Mouse (Mus musculus) neural tube, embryonic 12.5 days (tissue): Measurements from ENCODE around the gene Prss8. TPM values are rescaled to one million over a fixed set of nuclear protein-coding genes. Genes with fewer than 3 reads are reported as not detected.

Experiments used
- ATAC-seq: fragments of 200-750 bp; cut with Nextera tagmentation; 2 replicates; pipeline ENCODE4 v1.8.0; 2017; ENCODE audit warnings: low read depth, mild to moderate bottlenecking, moderate TSS enrichment, moderate library complexity; ENCODE audit not compliant: low FRiP score
- H3K27ac ChIP-seq: fragments of 300-500 bp; sonication (generic); 2 replicates; pipeline ENCODE4 v1.5.1; 2016
- H3K27me3 ChIP-seq: fragments of 300-500 bp; sonication (generic); replicated peaks from 2 replicates; pipeline ENCODE4 v1.6.1; 2016; ENCODE audit warnings: mild to moderate bottlenecking
- H3K36me3 ChIP-seq: fragments of 300-500 bp; sonication (generic); 2 replicates; pipeline ENCODE4 v1.6.1; 2016; ENCODE audit warnings: mild to moderate bottlenecking
- H3K4me1 ChIP-seq: fragments of 300-500 bp; sonication (generic); 2 replicates; pipeline ENCODE4 v1.6.1; 2016
- H3K4me2 ChIP-seq: fragments of 300-500 bp; sonication (generic); replicated peaks from 2 replicates; pipeline ENCODE4 v1.6.1; 2016; ENCODE audit warnings: mild to moderate bottlenecking
- H3K4me3 ChIP-seq: fragments of 300-500 bp; sonication (generic); 2 replicates; pipeline ENCODE4 v1.5.1; 2016
- H3K9ac ChIP-seq: fragments of 300-500 bp; sonication (generic); 2 replicates; pipeline ENCODE4 v1.6.1; 2016; ENCODE audit warnings: mild to moderate bottlenecking
- H3K9me3 ChIP-seq: fragments of 300-500 bp; sonication (generic); 2 replicates; pipeline ENCODE4 v1.6.1; 2016; ENCODE audit warnings: mild to moderate bottlenecking
- WGBS: fragments of 180-500 bp; shearing (Covaris S2); methylation state at CpG from one replicate; pipeline ENCODE4 v1.1.7; 2016; 5-methylcytosine and 5-hydroxymethylcytosine counted together
- polyA plus RNA-seq: library from polyadenylated mRNA; unstranded; fragments of >200 nt; fragmentation: Nextera tagmentation; extraction: Ambion mirVana; gene quantifications from 2 replicates; pipeline ENCODE4 v1.2.1, GENCODE M21; 2016

Prss8 gene
- polyA plus RNA-seq, 1 experiment from 2014 or later, result 0.58 TPM

DNA sequence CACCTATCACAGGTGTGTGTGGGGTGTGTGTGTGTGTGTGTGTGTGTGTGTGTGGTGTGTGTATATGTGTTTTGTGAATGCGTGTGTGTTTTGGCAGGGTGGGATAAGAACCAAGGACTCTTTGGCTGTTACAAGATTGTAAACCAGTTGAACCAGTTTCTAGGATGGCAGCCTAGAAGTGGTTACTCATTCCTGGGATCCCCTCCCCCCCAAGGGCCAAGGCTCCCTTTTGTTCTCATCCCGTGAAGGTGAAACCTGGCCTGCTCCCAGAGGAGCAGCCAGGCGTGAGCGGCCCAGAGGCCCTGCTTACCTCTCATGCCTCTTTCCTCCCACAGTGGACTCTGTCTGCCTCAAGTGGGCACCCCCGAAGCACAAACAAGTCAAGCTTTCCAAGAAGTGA lies 4.7 kb downstream of the Prss8 start:
- H3K36me3 ChIP-seq, result peaks cover 62% of the 10 kb centered on the region
- WGBS, result 79% methylated on average over 5 of the region's 5 CpGs
- ATAC-seq, result no peak

DNA sequence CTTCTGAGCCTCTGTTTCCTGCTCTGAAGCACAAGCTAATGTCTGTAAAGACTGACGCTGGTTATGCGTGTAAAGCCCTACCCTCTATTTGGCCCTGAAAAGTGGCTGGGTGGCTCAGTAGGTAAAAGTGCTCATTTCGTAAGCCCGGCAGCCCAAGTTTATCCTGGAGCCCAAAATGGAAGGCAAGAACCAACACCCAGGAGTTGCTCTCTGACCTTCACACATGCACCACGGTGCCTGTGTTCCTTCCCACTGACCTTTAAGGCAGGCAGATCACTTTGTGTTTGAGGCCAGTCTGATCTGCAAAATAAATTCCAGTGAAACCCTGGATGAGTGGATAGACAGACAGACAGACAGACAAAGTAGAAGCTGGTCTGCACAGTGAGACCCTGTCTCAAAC lies 6.2 kb downstream of the Prss8 start:
- H3K36me3 ChIP-seq, result peaks cover 69% of the 10 kb centered on the region
- no peak for ATAC-seq
- no peaks in the 10 kb centered on the region for H3K4me1 ChIP-seq
- H3K9me3 ChIP-seq, result no peaks in the 10 kb centered on the region
- H3K4me2 ChIP-seq, result no peak overlapping the region
- no peak overlapping the region for H3K9ac ChIP-seq
- peaks cover 10% of the 10 kb centered on the region for H3K27me3 ChIP-seq
- no peak overlapping the region for H3K4me3 ChIP-seq
- WGBS, result 93% methylated on average over 5 of the region's 5 CpGs
- H3K27ac ChIP-seq, result no peak overlapping the region

More for the DNA sequence above, 4.7 kb downstream of the Prss8 start:
- H3K27me3 ChIP-seq, result peaks cover 26% of the 10 kb centered on the region
- no peak overlapping the region for H3K4me2 ChIP-seq
- H3K27ac ChIP-seq, result no peak overlapping the region
- no peak overlapping the region for H3K4me3 ChIP-seq
- H3K9me3 ChIP-seq, result no peaks in the 10 kb centered on the region
- H3K9ac ChIP-seq, result no peak overlapping the region
- H3K4me1 ChIP-seq, result no peaks in the 10 kb centered on the region

DNA sequence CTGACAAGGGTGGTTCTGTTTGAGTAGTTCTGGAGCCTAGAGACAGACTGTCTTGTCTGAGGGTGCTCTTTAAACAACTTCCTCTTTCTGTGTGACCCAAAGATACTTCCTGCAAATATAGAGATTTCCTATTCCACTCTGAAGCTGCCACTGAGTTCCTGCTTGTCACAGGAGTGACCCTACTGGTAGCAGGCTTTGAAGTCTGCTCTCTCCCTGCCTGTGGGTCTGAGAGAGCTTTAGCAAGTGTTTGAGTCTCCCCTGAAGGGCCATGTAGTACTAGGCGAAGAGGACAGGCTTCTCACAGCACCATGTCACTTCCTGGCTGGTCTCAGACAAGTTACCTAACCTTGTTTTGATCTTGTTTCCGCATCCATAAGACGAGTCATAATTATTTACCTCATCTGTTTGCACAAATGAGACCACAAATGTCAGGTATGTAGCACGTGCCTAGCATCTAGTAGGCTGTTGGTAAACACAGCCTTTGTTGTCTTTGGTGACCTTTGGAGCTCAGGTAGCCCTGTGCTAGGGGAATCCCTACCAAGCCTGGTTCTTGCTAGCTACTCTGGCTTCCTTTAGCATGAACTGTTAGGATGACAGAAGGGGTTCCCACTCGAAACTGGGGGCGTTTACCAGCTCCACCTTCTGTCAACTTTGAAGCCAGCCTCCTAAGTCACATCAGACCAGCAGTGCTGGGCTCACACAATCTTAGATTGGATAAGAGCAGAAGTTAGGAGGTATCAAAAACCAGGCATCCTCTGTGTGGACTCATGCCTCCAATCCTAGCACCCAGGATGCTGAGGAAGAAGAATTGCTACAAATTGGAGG lies 7.2 kb downstream of the Prss8 start:
- no peaks in the 10 kb centered on the region for H3K9me3 ChIP-seq
- no peaks in the 10 kb centered on the region for H3K4me1 ChIP-seq
- 0 out of 2 replicates have a peak, but pooled peaks cover under 1% of the 10 kb centered on the region for H3K27me3 ChIP-seq
- WGBS, result 79% methylated on average over 6 of the region's 6 CpGs
- H3K4me2 ChIP-seq, result no peak overlapping the region
- H3K9ac ChIP-seq, result no peak overlapping the region
- H3K4me3 ChIP-seq, result no peak overlapping the region
- peaks cover 76% of the 10 kb centered on the region for H3K36me3 ChIP-seq
- ATAC-seq, result no peak
- no peak overlapping the region for H3K27ac ChIP-seq

DNA sequence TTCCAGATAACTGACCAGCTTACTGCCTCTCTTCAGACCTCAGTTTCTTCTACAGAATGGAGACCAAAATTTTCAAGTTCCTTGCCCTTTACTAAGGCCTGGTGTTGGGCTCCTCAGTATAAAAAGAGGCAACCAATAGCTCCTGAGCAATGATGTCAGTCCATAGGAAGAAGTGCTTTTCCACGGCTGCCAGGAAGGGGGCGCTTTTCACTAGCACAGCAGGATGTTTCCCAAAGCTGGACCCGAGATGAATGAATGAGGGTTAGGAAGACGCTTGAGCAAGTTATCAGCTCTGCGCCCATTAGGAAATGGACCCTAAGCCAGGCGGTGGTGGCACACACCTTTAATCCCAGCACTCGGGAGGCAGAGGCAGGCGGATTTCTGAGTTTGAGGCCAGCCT lies 8.4 kb downstream of the Prss8 start:
- WGBS, result 66% methylated on average over 8 of the region's 8 CpGs
- peaks cover 76% of the 10 kb centered on the region for H3K36me3 ChIP-seq
- ATAC-seq, result no peak

DNA sequence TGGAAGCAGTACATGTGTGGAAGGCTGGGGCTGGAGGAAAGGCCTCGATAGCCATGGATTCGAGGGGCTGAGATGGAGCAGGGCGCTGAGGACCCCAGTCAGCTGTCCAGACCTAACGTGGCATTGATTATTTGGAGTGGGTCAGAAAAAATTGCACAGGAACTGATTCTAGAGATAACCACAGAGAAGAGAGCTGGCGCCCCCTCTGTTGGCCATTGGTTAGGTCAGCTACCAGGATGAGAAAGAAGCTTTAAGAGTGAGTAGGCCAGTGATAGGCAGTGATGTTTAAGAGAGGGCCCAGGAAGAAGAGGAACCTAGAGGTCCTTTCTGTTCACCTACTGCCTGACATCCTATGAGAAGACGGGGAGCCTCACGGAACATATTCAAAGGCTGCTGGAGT lies 10.6 kb downstream of the Prss8 start:
- Histone ChIP-seq H3K27ac (no peak overlapping the region), H3K4me1 (no peaks in the 10 kb centered on the region), H3K9me3 (no peaks in the 10 kb centered on the region), H3K4me3 (no peak overlapping the region), H3K27me3 (no peaks in the 10 kb centered on the region), H3K4me2 (no peak overlapping the region), H3K9ac (no peak overlapping the region), H3K36me3 (peaks cover 67% of the 10 kb centered on the region)
- no peak for ATAC-seq
- WGBS, result 82% methylated on average over 7 of the region's 7 CpGs

More for the DNA sequence above, 8.4 kb downstream of the Prss8 start:
- Histone ChIP-seq H3K27me3 (no peaks in the 10 kb centered on the region), H3K4me3 (no peak overlapping the region), H3K4me1 (no peaks in the 10 kb centered on the region), H3K9ac (no peak overlapping the region), H3K4me2 (no peak overlapping the region), H3K9me3 (no peaks in the 10 kb centered on the region), H3K27ac (no peak overlapping the region)

DNA sequence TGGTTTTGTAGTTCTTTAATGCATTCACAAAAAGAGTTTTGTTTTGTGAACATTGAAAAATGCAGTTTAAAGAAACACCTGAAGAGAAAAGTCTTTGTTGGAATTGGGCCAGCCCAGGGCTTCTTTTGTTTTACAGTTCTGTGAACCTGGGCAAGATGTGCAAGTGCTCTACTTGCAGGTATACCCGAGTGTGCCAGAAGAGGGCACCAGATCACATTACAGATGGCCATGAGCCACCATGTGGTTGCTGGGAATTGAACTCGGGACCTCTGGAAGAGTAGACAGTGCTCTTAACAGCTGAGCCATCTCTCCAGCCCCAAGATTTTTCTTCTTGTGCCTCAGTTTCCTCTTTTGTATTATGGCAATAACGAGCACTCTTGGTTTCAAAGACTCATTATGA lies 11.7 kb downstream of the Prss8 start:
- 55% methylated on average over 3 of the region's 3 CpGs for WGBS
- Histone ChIP-seq H3K4me3 (no peak overlapping the region), H3K27me3 (no peaks in the 10 kb centered on the region), H3K9ac (no peak overlapping the region), H3K9me3 (no peaks in the 10 kb centered on the region), H3K4me1 (peaks cover under 1% of the 10 kb centered on the region), H3K27ac (no peak overlapping the region), H3K36me3 (peaks cover 56% of the 10 kb centered on the region), H3K4me2 (no peak overlapping the region)
- no peak for ATAC-seq

DNA sequence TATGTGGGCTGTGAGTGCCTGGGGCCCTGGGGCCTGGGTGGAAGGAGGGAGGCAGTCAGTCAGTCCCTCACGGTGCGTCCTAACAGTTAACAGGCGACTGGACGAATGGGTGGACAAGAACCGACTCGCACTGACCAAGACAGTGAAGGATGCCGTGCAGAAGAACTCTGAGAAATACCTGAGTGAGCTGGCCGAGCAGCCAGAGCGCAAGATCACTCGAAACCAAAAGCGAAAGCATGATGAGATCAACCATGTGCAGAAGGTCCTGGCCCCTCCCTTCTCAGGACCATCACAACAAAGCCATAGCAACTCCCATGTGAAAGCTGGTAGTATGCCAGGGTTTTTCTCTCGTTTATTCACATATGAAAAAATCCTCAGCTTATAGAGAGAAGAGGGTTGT lies 14.6 kb downstream of the Prss8 start:
- Histone ChIP-seq H3K4me2 (no peak overlapping the region), H3K27me3 (no peaks in the 10 kb centered on the region), H3K4me1 (peaks cover 5% of the 10 kb centered on the region), H3K9ac (no peak overlapping the region), H3K36me3 (peaks cover 33% of the 10 kb centered on the region), H3K27ac (no peak overlapping the region), H3K4me3 (no peak overlapping the region), H3K9me3 (no peaks in the 10 kb centered on the region)
- whole genome bisulfite sequencing, result 95% methylated on average over 12 of the region's 12 CpGs
- no peak for ATAC-seq

DNA sequence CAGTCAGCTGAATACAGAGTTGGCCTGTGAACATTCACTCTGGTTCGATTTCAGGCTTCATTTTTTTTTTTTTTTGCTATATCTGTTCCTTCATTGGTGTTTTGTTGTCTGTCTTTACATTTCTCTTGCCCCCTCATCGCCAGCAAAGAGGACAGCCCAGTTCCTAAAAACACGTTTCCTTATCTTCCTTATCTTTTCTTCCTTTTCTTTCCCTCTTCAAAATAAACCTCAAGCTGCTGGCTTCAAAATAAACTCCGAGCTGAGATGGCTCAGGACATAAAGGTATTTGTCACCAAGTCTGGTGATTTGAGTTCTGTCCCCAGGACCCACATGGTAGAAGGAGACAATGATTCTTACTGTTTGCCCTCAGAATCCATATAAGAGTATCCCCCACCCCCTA lies 17.0 kb downstream of the Prss8 start:
- ATAC-seq, result no peak
- Histone ChIP-seq H3K4me3 (peak overlapping the region; percentile 95), H3K4me1 (peaks cover 5% of the 10 kb centered on the region), H3K4me2 (peak overlapping the region; percentile 78), H3K9me3 (no peaks in the 10 kb centered on the region), H3K36me3 (peaks cover 36% of the 10 kb centered on the region), H3K27me3 (no peaks in the 10 kb centered on the region), H3K9ac (peak overlapping the region; percentile 81), H3K27ac (no peak overlapping the region)
- 34% methylated on average over 4 of the region's 4 CpGs for WGBS

DNA sequence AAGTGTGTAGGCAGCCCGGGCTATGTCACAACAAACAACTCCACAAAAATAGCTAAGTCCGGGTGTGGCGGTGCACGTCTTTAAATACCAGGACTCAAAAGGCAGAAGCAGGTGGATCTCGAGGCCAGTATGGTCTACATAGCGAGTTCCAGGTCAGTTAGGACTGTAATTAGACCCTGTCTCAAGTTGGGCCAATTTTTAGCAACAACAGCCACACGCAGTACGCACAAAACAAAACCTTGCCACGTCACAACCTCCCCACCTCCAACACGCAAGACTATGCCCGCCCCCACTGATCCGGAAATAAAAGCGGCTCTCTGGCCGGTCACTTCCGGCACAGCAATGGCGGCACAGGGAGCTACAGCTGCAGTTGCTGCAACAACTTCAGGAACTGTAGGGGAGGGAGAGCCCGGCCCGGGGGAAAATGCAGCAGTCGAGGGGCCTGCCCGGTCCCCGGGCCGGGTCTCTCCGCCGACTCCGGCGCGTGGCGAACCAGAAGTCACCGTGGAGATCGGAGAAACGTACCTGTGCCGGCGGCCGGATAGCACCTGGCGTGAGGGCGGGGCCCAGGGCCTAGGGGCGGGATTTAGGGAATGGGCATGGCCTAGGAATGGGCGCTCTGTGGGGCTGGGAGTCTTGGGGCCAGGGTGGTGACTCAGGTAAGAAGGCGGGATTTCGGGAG lies 17.6 kb downstream of the Prss8 start, which contains the start of gene Kat8:
Gene Kat8, plus strand, starts transcription at position 327 of the 682 bp plus-strand sequence.
- peak within 1 kb of the TSS; percentile 81 for H3K9ac ChIP-seq
- peaks cover 38% of the 10 kb centered on the region for H3K36me3 ChIP-seq
- peak within 1 kb of the TSS; percentile 95 for H3K4me3 ChIP-seq
- peaks cover 5% of the 10 kb centered on the region for H3K4me1 ChIP-seq
- peak; percentile 94 for ATAC-seq
- peak within 1 kb of the TSS; percentile 53; the same call in 1 of the 2 replicates for H3K27ac ChIP-seq
- H3K27me3 ChIP-seq, result no peaks in the 10 kb centered on the region
- no peaks in the 10 kb centered on the region for H3K9me3 ChIP-seq
- H3K4me2 ChIP-seq, result peak within 1 kb of the TSS; percentile 78
- 1% methylated on average over 40 of the region's 40 CpGs for WGBS

DNA sequence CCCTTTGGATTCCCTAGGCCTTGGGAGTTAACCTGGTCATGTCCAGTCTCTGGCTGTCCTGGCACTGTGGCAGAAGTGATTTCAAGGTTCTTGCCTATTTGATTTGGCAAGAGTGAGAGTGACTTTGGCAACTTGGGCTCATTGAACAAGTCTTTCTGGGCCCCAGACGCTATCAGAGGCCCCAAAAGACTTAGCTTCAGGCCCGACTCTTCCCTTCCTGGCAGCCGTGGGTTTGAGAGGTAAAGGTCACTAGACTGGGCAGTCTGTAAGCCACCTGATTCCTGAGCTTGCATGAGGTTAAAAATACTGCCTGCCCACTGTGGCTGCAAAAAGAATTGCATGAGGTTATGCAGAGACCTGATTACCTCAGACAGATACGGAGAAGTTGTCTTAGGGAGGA lies 21.2 kb downstream of the Prss8 start:
- H3K36me3 ChIP-seq, result peaks cover 45% of the 10 kb centered on the region
- 95% methylated on average over 4 of the region's 4 CpGs for whole genome bisulfite sequencing

DNA sequence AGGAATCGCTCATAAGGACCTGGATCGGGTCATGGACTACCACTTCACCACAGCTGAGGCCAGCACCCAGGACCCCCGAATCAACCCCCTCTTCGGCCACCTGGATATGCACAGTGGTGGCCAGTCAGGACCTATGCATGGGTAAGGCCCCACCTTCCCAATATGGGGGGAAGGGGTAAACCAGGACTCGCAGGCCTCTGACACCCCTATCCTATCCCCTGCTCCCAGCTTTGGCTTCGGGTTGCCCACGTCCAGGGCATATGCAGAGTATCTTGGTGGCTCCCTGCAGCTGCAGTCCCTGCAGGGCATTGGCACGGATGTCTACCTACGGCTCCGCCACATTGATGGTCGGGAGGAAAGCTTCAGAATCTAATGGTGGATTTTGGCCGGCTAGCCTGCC lies 22.0 kb downstream of the Prss8 start:
- ATAC-seq, result no peak
- Histone ChIP-seq H3K4me3 (no peak overlapping the region), H3K27ac (no peak overlapping the region), H3K4me2 (no peak overlapping the region), H3K9ac (no peak overlapping the region), H3K9me3 (no peaks in the 10 kb centered on the region), H3K36me3 (peaks cover 45% of the 10 kb centered on the region), H3K27me3 (no peaks in the 10 kb centered on the region), H3K4me1 (peaks cover 9% of the 10 kb centered on the region)
- WGBS, result 95% methylated on average over 12 of the region's 12 CpGs

More for the DNA sequence above, 21.2 kb downstream of the Prss8 start:
- Histone ChIP-seq H3K4me3 (no peak overlapping the region), H3K9me3 (no peaks in the 10 kb centered on the region), H3K27ac (no peak overlapping the region), H3K9ac (no peak overlapping the region), H3K27me3 (no peaks in the 10 kb centered on the region), H3K4me2 (no peak overlapping the region), H3K4me1 (peaks cover 13% of the 10 kb centered on the region)
- ATAC-seq, result no peak

DNA sequence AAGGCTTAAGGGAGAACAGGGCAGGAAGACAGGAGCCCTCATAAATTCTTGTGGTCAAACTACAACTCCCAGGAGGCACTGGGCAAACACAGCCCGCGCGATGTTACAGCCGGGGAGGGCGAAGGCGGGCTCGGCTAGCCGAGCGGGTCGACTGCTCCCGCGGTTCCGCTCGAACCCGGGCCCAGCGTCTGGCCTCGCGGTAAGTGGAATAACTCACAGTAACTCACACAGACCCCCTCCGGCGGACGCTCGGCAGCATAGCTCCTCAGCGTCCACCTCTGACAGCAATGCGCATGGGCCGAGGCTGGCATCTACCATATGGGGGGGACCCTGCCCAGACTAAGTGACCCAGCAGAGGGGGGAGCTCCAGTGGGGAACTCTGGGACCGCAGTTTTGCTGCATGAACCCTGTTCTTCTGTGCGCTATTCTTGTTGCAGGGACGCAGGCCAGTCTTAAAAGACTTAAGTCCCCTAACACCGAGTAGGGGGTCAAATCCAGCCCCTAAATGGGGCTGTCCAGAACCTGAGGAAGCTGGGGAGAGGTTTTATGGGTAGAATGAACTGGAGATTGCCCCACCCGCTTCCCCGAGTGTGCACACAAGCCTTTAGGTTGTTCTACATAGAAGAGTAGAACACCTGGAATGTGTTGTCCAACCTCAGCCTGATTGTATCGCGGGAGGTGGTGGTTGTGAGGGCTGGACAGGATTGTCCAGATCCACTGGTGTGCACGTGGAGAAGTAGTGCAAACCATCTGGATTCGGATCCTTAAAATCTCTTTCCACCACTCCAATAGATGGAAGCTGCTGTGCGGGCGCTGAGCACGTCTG lies 25.7 kb downstream of the Prss8 start, which contains the start of gene Bckdk:
Gene Bckdk, plus strand, starts transcription at position 112 of the 826 bp plus-strand sequence.
- H3K9me3 ChIP-seq, result no peaks in the 10 kb centered on the region
- WGBS, result 8% methylated on average over 38 of the region's 38 CpGs
- H3K27ac ChIP-seq, result no peak within 1 kb of the TSS; the same call in 1 of the 2 replicates
- H3K36me3 ChIP-seq, result peaks cover 40% of the 10 kb centered on the region
- H3K4me2 ChIP-seq, result peak within 1 kb of the TSS; percentile 84
- H3K4me1 ChIP-seq, result peaks cover 8% of the 10 kb centered on the region
- peak within 1 kb of the TSS; percentile 74 for H3K9ac ChIP-seq
- H3K4me3 ChIP-seq, result peak within 1 kb of the TSS; percentile 64
- peak; percentile 87 for ATAC-seq
- H3K27me3 ChIP-seq, result no peaks in the 10 kb centered on the region
